Mouse (Mus musculus) layer of hippocampus, postnatal 25 days (tissue): ENCODE data around the gene Slc9a8. TPM values are rescaled to one million over a fixed set of nuclear protein-coding genes. Genes with fewer than 3 reads are reported as not detected.

Experiments
- DNase-seq, 2 experiments: peaks; one replicate each; pipeline ENCODE4 v3.0.0; 2022; ENCODE audit warnings: mixed read lengths in 2 of 2, low spot score in 1 of 2; ENCODE audit errors: extremely low spot score in 1 of 2
- total RNA-seq, 2 experiments: library from RNA; stranded (reverse); gene quantifications; 2 replicates each; pipeline ENCODE4 v1.2.3; 2021

The Slc9a8 gene
- total RNA-seq, 2 experiments from 2014 or later: 25.9 to 35.7 TPM

DNA sequence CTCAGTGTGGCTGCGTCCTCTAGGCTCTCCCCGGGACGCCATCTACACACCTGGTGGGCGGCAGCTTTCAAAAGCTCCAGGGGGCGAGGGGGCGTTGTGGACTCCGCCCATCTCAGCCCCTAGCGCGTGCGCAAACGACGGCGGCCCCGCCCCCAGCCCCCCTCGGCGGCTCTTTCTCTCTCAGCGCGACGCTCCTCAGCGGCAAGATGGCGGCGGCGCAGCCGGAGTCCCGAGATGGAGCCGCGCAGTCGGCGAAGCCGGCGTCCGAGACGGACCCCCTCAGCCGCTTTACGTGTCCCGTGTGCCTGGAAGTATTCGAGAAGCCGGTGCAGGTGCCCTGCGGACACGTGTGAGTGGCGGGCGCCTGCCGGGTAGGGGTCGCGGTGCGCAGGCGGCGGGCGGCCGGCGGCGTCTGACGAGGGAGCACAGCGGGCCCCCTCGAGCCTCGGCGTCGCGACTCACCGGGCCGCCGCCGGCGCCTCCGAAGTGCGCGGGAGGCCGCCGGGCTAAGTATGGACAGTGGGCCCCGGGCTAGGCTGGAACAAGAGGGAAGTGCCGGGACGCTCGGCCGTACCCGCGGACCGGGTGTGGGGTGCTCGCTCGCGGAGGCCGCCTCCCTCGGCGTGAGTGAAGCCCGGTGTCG, 81.9 kb downstream of the Slc9a8 start:
- DNase-seq: peak; percentile 82 to 84

GRCm38 (mm10) chr2:167503896-167504349, 82.4 kb downstream of the Slc9a8 start:
- DNase-seq: no peak

DNA sequence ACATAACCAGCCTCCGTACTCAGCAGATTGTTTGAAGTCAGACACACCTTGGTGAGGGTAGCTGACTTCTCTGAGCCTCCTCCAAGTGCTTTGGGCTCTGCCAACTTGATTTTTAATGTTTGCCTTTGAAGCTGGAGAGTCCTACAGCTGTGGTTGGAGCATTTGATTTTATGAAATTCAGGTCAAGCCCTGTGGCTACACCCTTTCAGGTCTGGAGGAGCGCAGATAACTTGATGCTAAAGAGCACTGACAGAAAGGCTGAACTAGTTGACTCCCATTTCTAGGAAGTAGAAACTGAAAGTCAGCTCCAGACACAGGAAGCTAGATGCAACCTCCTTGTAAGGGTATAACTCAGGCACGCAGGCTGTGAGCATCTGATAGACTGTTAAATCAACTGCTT, 83.6 kb downstream of the Slc9a8 start:
- no peak for DNase-seq

- no peak for DNase-seq
These were observed 85.2 kb downstream of the Slc9a8 start for GRCm38 (mm10) chr2:167506546-167507260.

GRCm38 (mm10) chr2:167507719-167508385, 86.3 kb downstream of the Slc9a8 start:
- no peak for DNase-seq

- no peak for DNase-seq
These were observed 87.1 kb downstream of the Slc9a8 start for GRCm38 (mm10) chr2:167508569-167508968.

- DNase-seq: no peak
These were observed 89.0 kb downstream of the Slc9a8 start for GRCm38 (mm10) chr2:167510485-167510884.

DNA sequence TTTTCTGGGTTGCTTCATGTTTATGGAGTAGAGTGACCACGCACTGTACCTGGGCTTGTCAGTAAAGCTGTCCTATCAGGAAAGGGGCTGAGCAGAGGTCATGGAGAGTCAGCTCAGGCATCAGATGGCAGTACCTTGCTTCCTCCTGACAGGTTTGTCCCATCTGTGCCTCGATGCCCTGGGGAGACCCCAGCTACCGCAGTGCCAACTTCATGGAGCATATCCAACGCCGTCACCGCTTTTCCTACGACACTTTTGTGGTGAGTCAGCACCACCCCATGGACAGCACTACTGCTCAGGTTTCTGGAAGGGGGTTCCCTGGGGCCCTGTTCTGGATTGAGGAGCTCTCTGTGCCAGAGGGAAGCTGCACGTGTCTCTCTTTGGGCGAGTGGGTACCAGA, 90.9 kb downstream of the Slc9a8 start:
- no peak for DNase-seq

- no peak for DNase-seq
These were observed 91.5 kb downstream of the Slc9a8 start for GRCm38 (mm10) chr2:167512970-167513369.

DNA sequence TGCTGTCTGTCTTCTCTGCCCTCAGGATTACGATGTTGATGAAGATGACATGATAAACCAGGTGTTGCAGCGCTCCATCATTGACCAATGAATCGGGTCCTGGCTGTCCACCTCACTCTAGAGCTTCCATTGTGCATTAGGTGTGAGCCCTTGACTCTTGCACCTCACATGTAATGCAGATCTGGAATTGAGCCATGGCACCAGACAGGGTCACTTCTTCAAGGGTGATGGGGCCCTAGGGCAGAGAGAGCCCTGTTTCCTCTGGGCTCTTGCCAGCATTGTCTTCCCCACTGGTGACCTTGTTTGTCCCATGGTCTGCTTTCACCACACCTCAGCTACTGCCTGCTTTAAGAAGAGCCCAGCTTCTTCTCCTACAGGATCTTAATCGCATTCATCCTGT, 93.1 kb downstream of the Slc9a8 start:
- DNase-seq: no peak

DNA sequence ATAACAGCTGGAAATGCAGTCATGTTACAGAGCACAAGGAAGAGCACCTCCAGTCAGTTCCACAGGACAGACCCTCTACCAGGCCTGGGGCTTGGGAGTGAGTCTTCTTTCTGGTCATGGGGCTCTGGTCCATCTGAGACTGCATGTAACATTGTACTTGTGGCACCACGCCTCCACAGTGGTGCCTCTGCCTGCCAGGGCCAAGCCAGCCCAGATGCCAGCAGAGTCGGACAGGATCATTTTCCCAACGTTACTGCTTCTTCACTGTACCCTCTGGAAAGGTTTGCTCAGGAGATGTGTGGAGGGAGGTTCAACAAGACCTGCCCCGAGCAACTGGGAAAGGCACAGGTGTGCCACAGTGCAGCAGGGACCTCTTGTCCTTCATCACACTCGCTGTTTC, 94.2 kb downstream of the Slc9a8 start:
- DNase-seq: no peak

DNA sequence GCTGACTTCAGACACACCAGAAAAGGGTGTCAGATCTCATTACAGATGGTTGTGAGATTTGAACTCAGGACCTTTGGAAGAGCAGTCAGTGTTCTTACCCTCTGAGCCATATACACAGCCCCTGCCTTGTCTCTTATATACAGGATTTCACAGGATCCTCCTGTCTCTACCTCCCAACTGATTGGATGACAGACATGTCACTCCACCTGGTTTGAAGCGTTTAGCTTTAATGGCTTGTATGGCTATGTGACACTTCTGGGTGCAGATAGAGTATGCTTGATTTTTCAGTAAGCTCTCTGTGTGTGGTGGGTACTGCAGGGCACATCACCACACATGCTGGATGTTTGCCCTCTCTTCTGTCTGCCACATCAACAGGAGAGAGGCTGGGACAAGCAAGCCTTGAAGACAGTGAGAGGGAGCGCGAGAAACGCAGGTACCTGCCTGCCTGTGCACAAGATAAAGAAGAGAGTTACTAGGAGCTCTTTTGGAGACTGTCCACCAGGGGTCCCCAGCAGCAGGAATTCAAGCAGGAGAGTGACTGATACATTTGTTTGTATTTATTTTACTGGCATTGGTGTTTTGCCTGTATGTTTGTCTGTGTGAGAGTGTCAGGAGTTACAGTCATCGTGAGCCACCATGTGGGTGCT, 98.2 kb downstream of the Slc9a8 start:
- DNase-seq: no peak

Other genes starting within 250 kb of the Slc9a8 start
- 100 to 1,000 TPM in 1 of 2 experiments, 10 to 100 TPM in 1; 86.5 to 103 TPM for gene Kcnb1, start 231.6 kb upstream of the Slc9a8 start, total RNA-seq
- 1 to 10 TPM; 1.1 TPM for gene Ptgis, start 181.1 kb upstream of the Slc9a8 start, total RNA-seq
- 10 to 100 TPM; 45.5 to 53.0 TPM for gene B4galt5, start 72.5 kb upstream of the Slc9a8 start, total RNA-seq
- gene Rnf114, start 70.9 kb downstream of the Slc9a8 start, total RNA-seq: 10 to 100 TPM; 51.1 to 53.1 TPM
- gene Spata2, start 71.2 kb downstream of the Slc9a8 start, total RNA-seq: 10 to 100 TPM; 78.7 to 83.9 TPM
- gene Snai1, start 116.5 kb downstream of the Slc9a8 start, total RNA-seq: under 1 TPM; 0.27 to 0.75 TPM
- gene Ube2v1, start 210.4 kb downstream of the Slc9a8 start, total RNA-seq: 100 to 1,000 TPM; 213 to 235 TPM
- 10 to 100 TPM; 51.0 to 51.3 TPM for gene Gm20431, start 239.8 kb downstream of the Slc9a8 start, total RNA-seq